Mouse (Mus musculus) liver, embryonic 16.5 days (tissue): ENCODE data around the gene Gm12258. TPM values are rescaled to one million over a fixed set of nuclear protein-coding genes. Genes with fewer than 3 reads are reported as not detected.
"Not testable (repeated sequence)": the region's sequence is repeated elsewhere in the genome, so short reads cannot be mapped to it uniquely, and the experiment has no call there.

Source experiments
- ATAC-seq: fragments of 200-750 bp; cut with Nextera tagmentation; 2 replicates; pipeline ENCODE4 v1.8.0; 2017; ENCODE audit warnings: low read depth, mild to moderate bottlenecking, moderate number of reproducible peaks, moderate library complexity
- H3K27ac ChIP-seq: fragments of 300-500 bp; sonication (generic); 2 replicates; pipeline ENCODE4 v1.5.1; 2014; ENCODE audit warnings: mild to moderate bottlenecking, low read length
- H3K27me3 ChIP-seq: fragments of 300-500 bp; sonication (generic); 2 replicates; pipeline ENCODE4 v1.6.1; 2014; ENCODE audit warnings: low read depth, low read length, mixed read lengths; ENCODE audit not compliant: control insufficient read depth, insufficient read depth
- H3K36me3 ChIP-seq: fragments of 300-500 bp; sonication (generic); 2 replicates; pipeline ENCODE4 v1.6.1; 2014; ENCODE audit warnings: mild to moderate bottlenecking; ENCODE audit not compliant: control insufficient read depth, insufficient read depth
- H3K4me1 ChIP-seq: fragments of 300-500 bp; sonication (generic); 2 replicates; pipeline ENCODE4 v1.6.1; 2014; ENCODE audit warnings: low read depth, low read length, mixed read lengths; ENCODE audit not compliant: control insufficient read depth
- H3K4me2 ChIP-seq: fragments of 300-500 bp; sonication (generic); 2 replicates; pipeline ENCODE4 v1.6.1; 2014; ENCODE audit warnings: low read depth, low read length, mixed read lengths
- H3K4me3 ChIP-seq: fragments of 300-500 bp; sonication (generic); 2 replicates; pipeline ENCODE4 v1.5.1; 2014; ENCODE audit warnings: low read depth, mild to moderate bottlenecking, low read length
- H3K9ac ChIP-seq: fragments of 300-500 bp; sonication (generic); 2 replicates; pipeline ENCODE4 v1.6.1; 2014; ENCODE audit warnings: low read depth, low read length
- H3K9me3 ChIP-seq: fragments of 300-500 bp; sonication (generic); replicated peaks from 2 replicates; pipeline ENCODE4 v1.6.1; 2016; ENCODE audit warnings: low read length; ENCODE audit not compliant: control insufficient read depth
- WGBS: fragments of 180-500 bp; shearing (Covaris S2); extraction: QIAGEN DNeasy Blood & Tissue Kit; methylation state at CpG from one replicate; pipeline ENCODE4 v1.1.7; 2014; ENCODE audit not compliant: insufficient replicate concordance; 5-methylcytosine and 5-hydroxymethylcytosine counted together
- polyA plus RNA-seq: library from polyadenylated mRNA; unstranded; fragments of >200 nt; fragmentation: Nextera tagmentation; extraction: Ambion mirVana; gene quantifications from 2 replicates; pipeline ENCODE4 v1.2.1, GENCODE M21; 2015

The Gm12258 gene
- 1.5 and 2.3 TPM in 2 replicates for polyA plus RNA-seq

DNA sequence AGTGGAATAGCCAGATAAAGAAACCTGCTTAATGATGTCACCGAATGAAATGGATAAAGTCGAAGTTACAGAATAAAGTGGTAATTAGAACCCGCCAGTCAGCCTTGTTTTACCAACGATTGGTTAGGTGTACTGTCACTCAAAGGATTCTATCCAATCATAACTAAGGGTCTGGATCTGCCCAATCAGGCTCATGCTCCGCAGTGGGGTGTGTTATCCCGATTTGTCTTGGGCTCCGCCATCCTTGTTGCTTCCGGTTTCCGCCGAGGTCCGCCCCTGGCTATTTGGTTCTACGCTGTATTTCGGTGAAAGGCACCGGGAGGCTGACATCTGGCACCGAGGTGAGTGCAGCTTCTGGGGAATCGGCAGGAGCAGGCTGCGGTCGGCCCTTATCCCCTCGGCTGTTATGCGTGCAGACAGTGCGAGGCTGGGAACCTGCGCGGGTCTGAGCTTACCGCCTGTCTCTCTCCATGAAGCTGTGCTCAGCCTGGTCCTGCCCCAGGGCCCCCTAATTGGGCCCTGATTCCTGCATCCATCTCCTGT lies at the start of gene Gm12258:
Gene Gm12258, plus strand, starts transcription at position 240 of the 543 bp plus-strand sequence.
- Histone ChIP-seq H3K27me3 (no peaks in the 10 kb centered on the region), H3K9me3 (no peaks in the 10 kb centered on the region), H3K9ac (peak within 1 kb of the TSS; percentile 84), H3K36me3 (0 out of 2 replicates have a peak, but pooled peaks cover 5% of the 10 kb centered on the region), H3K4me3 (peak within 1 kb of the TSS; percentile 77), H3K4me1 (peaks cover 6% of the 10 kb centered on the region; the same call in 1 of the 2 replicates), H3K4me2 (peak within 1 kb of the TSS; percentile 60), H3K27ac (peak within 1 kb of the TSS; percentile 74)
- under 1% methylated on average over 24 of the region's 24 CpGs for WGBS
- peak; percentile 100 for ATAC-seq

DNA sequence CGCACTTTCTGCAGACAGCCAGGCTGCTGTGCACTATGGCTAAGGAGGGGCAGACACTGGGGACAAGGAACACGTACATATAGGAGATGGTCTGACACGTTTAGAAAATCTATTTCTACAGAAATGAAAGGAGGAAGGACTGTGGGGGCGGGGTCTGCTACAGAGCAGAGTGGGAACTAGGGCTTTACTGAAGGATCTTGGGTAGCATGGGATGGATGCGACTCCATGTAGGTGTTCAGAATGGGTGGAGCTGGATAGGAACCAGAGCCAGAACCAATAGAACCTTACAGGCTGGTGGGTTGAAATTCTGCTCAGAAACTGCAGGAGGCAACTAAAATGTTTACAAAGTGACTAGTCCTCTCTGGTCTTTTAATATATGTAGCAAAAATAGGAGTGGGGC lies 47.2 kb upstream of the Gm12258 start:
- Histone ChIP-seq H3K4me2 (no peak overlapping the region), H3K27ac (no peak overlapping the region), H3K4me1 (no peaks in the 10 kb centered on the region; the same call in 1 of the 2 replicates), H3K4me3 (no peak overlapping the region), H3K36me3 (no peaks in the 10 kb centered on the region), H3K9ac (no peak overlapping the region), H3K9me3 (no peaks in the 10 kb centered on the region), H3K27me3 (no peaks in the 10 kb centered on the region)
- no peak for ATAC-seq
- 46% methylated on average over 5 of the region's 5 CpGs for WGBS

DNA sequence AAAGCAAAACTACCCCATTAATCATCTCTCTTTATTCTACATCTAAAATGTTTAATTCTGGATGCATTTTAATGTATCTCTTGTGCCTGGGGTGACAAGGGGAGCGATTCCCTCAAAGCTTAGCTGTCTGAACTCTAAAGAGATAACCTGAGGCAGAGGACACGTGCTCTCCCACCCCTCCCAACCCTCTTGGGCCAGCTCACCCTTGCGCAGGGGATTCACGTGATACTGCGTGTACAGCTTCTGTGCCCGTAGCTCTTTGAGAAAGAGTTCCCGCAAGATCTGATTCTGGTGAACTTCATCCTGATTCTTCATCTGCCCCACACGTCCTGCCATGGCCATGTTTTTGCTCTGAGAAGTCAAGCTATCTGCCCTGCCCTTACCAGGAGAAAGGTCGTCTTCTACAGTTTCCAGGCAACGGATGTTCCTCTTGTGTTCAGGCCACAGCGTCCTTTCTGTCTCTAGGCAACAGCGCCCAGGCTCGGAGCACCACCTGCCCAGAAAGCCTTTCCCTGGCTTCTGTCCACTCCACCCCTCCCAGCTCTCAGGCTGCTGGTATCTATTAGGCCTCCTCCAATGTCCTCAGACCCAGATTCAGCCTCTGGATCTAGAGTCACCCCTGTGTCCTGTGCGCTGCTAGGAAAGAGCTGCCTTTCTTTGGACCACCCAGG lies 45.3 kb upstream of the Gm12258 start, which contains the start of gene Fam183b:
Gene Fam183b, minus strand, starts transcription at position 403 of the 671 bp plus-strand sequence.
- H3K4me3 ChIP-seq: no peak within 1 kb of the TSS

DNA sequence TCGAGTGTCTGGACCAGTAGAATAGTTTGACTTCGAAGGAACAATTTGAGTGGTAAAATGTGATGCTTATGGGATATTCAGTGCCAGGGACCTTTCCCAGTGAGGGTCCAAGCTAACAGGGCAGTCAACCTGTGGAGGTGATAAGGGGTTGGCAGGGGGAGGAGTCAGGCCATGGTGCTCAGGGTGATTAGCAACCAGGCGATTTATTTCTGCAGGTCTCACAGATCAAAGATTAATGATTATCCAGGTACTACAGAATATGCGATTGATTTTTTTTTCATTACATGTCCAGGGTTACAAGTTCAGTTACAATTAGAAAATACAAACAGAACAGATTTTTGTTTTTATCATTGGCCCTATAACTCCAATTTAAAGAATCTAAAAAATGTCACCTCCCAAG lies 43.1 kb upstream of the Gm12258 start:
- no peak for ATAC-seq
- no peak overlapping the region for H3K27ac ChIP-seq
- H3K27me3 ChIP-seq: no peaks in the 10 kb centered on the region
- WGBS: 43% methylated on average over 4 of the region's 4 CpGs
- H3K36me3 ChIP-seq: no peaks in the 10 kb centered on the region
- no peaks in the 10 kb centered on the region; the same call in 1 of the 2 replicates for H3K4me1 ChIP-seq
- no peaks in the 10 kb centered on the region for H3K9me3 ChIP-seq
- H3K9ac ChIP-seq: no peak overlapping the region
- no peak overlapping the region for H3K4me3 ChIP-seq
- H3K4me2 ChIP-seq: no peak overlapping the region

More for the DNA sequence above, 45.3 kb upstream of the Gm12258 start, which contains the start of gene Fam183b:
- H3K27ac ChIP-seq: no peak within 1 kb of the TSS
- WGBS: 39% methylated on average over 14 of the region's 14 CpGs
- H3K9ac ChIP-seq: no peak within 1 kb of the TSS
- H3K27me3 ChIP-seq: no peaks in the 10 kb centered on the region
- H3K36me3 ChIP-seq: no peaks in the 10 kb centered on the region
- no peak for ATAC-seq
- no peak within 1 kb of the TSS for H3K4me2 ChIP-seq
- no peaks in the 10 kb centered on the region for H3K9me3 ChIP-seq
- H3K4me1 ChIP-seq: no peaks in the 10 kb centered on the region; the same call in 1 of the 2 replicates

DNA sequence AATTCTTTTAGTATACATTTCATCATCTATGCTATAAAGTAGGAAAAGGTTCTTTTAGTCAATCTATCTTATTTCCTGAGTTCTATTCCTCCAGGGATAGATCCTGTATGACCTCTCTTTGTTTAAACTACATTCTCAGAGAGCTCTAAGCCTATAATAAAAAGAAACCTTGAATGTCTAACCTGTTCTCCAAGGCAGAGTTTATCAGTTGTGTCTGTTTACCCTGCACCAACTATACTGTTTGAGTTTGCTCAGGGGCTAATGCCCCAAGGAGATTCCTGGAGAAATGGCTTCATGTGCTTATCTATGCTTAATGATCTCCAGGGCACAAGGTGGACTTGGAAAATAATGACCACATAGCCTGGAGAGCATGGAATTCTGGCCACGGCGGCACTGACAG lies 42.6 kb upstream of the Gm12258 start:
- Histone ChIP-seq H3K9me3 (no peaks in the 10 kb centered on the region), H3K27me3 (no peaks in the 10 kb centered on the region), H3K36me3 (no peaks in the 10 kb centered on the region), H3K27ac (no peak overlapping the region), H3K4me2 (no peak overlapping the region), H3K9ac (no peak overlapping the region), H3K4me3 (no peak overlapping the region), H3K4me1 (no peaks in the 10 kb centered on the region; the same call in 1 of the 2 replicates)
- 55% methylated on average over 2 of the region's 2 CpGs for WGBS
- no peak for ATAC-seq

DNA sequence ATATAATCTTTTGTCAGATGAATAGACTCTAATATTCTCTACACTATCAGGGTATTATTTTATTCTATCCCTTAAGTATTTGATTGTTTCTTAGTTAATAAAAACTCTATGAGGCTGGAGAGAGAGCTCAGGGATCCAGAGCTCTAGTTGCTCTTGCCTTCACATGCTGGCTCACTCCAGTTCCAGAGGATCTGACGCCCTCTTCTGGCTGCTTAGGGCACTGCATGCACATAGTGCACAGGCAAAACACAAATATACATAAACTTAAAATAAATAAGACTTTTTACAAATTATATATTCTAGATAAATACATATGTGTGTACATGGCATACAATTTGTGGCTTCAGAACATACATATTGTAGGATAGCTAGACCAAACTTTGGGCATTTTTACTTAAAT lies 35.0 kb upstream of the Gm12258 start:
- no peak overlapping the region for H3K9ac ChIP-seq
- no peaks in the 10 kb centered on the region for H3K36me3 ChIP-seq
- no peak for ATAC-seq
- H3K4me1 ChIP-seq: no peaks in the 10 kb centered on the region
- H3K27me3 ChIP-seq: no peaks in the 10 kb centered on the region
- H3K4me2 ChIP-seq: no peak overlapping the region
- H3K9me3 ChIP-seq: no peaks in the 10 kb centered on the region
- 5% methylated on average over 1 of the region's 1 CpGs for WGBS
- H3K27ac ChIP-seq: no peak overlapping the region
- no peak overlapping the region for H3K4me3 ChIP-seq

DNA sequence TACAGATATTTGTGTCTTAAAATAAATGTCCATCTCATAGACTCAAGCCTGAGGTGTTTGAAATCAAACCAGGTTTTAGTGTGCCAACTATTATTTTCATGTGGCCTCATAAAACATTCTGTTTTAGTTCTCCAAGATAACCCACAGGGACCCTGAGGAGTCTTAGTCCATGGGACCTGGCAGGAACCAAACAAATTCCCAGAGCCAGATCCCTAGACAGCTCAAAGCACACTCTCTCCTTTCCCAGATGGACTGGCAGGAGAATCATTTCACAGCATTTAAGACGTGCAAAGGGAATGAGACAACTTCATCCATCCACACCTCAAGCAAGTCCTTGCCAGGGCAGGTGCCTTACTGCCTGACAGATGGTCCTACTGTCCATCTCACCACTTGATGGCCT lies 32.3 kb upstream of the Gm12258 start, which contains the start of gene Olfr313:
Gene Olfr313, plus strand, starts transcription at position 301 of the 400 bp plus-strand sequence.
- H3K4me3 ChIP-seq, H3K27ac ChIP-seq, H3K4me2 ChIP-seq, H3K36me3 ChIP-seq, ATAC-seq, H3K9ac ChIP-seq, H3K27me3 ChIP-seq, H3K4me1 ChIP-seq, H3K9me3 ChIP-seq: not testable (repeated sequence)
- 29% methylated on average over 1 of the region's 1 CpGs for WGBS

DNA sequence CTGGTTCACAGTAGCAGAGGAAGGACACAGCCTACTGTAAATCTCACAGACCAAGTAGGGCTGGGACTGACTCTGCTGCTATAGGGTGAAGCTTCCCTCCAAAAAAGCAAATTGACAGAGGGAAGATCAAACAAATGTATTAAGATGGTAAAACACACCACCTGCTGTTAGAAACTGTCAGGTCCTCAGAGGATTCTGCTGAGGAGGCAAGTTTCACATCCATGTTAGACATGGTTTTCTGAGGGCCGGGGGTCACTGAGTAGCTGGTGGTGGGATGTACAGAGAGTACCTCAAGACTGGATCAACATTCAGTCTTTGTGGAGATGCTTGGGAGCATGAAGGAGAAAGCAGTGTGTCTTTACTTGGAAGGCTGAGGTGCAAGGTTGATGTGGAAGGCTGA lies 31.3 kb upstream of the Gm12258 start:
- H3K27ac ChIP-seq: no peak overlapping the region
- H3K4me3 ChIP-seq: no peak overlapping the region
- H3K4me2 ChIP-seq: no peak overlapping the region
- no peak overlapping the region for H3K9ac ChIP-seq
- WGBS: 58% methylated on average over 1 of the region's 1 CpGs
- ATAC-seq: no peak
- no peaks in the 10 kb centered on the region for H3K36me3 ChIP-seq
- H3K9me3 ChIP-seq: no peaks in the 10 kb centered on the region
- H3K4me1 ChIP-seq: no peaks in the 10 kb centered on the region
- H3K27me3 ChIP-seq: no peaks in the 10 kb centered on the region

DNA sequence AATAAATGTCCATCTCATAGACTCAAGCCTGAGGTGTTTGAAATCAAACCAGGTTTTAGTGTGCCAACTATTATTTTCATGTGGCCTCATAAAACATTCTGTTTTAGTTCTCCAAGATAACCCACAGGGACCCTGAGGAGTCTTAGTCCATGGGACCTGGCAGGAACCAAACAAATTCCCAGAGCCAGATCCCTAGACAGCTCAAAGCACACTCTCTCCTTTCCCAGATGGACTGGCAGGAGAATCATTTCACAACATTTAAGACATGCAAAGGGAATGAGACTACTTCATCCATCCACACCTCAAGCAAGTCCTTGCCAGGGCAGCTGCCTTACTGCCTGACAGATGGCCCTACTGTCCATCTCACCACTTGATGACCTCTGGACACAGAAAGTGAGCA lies 18.0 kb upstream of the Gm12258 start, which contains the start of gene Olfr312:
Gene Olfr312, plus strand, starts transcription at position 301 of the 400 bp plus-strand sequence.
- ATAC-seq, H3K4me1 ChIP-seq, H3K27me3 ChIP-seq, H3K27ac ChIP-seq, H3K9ac ChIP-seq, H3K9me3 ChIP-seq, H3K36me3 ChIP-seq, H3K4me2 ChIP-seq, H3K4me3 ChIP-seq: not testable (repeated sequence)
